Mouse (Mus musculus): ENCODE data around the gene Itga10. TPM values are rescaled to one million over a fixed set of nuclear protein-coding genes. Genes with fewer than 3 reads are reported as not detected.

Gene Itga10
- polyA plus RNA-seq, 1 experiment: 1.2 TPM

- DNase-seq: peak; percentile 90
- Histone ChIP-seq H3K27ac (ENCODE audit: insufficient read depth, low read depth, low read length) (no peak within 1 kb of the TSS), H3K4me3 (ENCODE audit: insufficient read depth, low read depth, low read length) (peak within 1 kb of the TSS; percentile 52), H3K27me3 (replicated peaks; ENCODE audit: control insufficient read depth, insufficient read depth, low read length) (no peaks in the 10 kb centered on the region), H3K4me1 (ENCODE audit: control insufficient read depth, insufficient read depth, low read length) (peaks cover 4% of the 10 kb centered on the region; the same call in 1 of the 2 replicates), H3K36me3 (ENCODE audit: control insufficient read depth, insufficient read depth, low read length) (no peaks in the 10 kb centered on the region)
- 6% methylated on average over 35 of the region's 35 CpGs for WGBS
- no peak for TF ChIP-seq POLR2A (IDR thresholded peaks at IDR 0.05; ENCODE audit: low read depth, low read length)
- TF ChIP-seq CTCF (conservative IDR thresholded peaks at IDR 0.05; ENCODE audit: insufficient read depth, insufficient read length, low read depth, low read length): peak; percentile 31; the same call in 1 of the 2 replicates
Measured at GRCm38 (mm10) chr3:96669727-96670468, 24.5 kb downstream of the Itga10 start, which contains the start of gene Ankrd35. TSS of gene Ankrd35 (plus strand) at chr3:96670131.

- no peaks in the 10 kb centered on the region for H3K36me3 ChIP-seq (ENCODE audit: control insufficient read depth, insufficient read depth, low read length)
- TF ChIP-seq CTCF (conservative IDR thresholded peaks at IDR 0.05; ENCODE audit: insufficient read depth, insufficient read length, low read depth, low read length) (no peak), POLR2A (IDR thresholded peaks at IDR 0.05; ENCODE audit: low read depth, low read length) (no peak)
- H3K4me3 ChIP-seq (ENCODE audit: insufficient read depth, low read depth, low read length): no peak overlapping the region
- no peak for DNase-seq
- peaks cover 4% of the 10 kb centered on the region; the same call in 1 of the 2 replicates for H3K4me1 ChIP-seq (ENCODE audit: control insufficient read depth, insufficient read depth, low read length)
- no peaks in the 10 kb centered on the region for H3K27me3 ChIP-seq (replicated peaks; ENCODE audit: control insufficient read depth, insufficient read depth, low read length)
- H3K27ac ChIP-seq (ENCODE audit: insufficient read depth, low read depth, low read length): no peak overlapping the region
- WGBS: 98% methylated on average over 5 of the region's 5 CpGs
Measured at GRCm38 (mm10) chr3:96671519-96671918, 26.1 kb downstream of the Itga10 start.

GRCm38 (mm10) chr3:96673514-96673913 is 28.1 kb downstream of the Itga10 start:
- Histone ChIP-seq H3K36me3 (ENCODE audit: control insufficient read depth, insufficient read depth, low read length) (no peaks in the 10 kb centered on the region), H3K27me3 (replicated peaks; ENCODE audit: control insufficient read depth, insufficient read depth, low read length) (no peaks in the 10 kb centered on the region), H3K4me1 (ENCODE audit: control insufficient read depth, insufficient read depth, low read length) (no peaks in the 10 kb centered on the region), H3K4me3 (ENCODE audit: insufficient read depth, low read depth, low read length) (no peak overlapping the region), H3K27ac (ENCODE audit: insufficient read depth, low read depth, low read length) (no peak overlapping the region)
- WGBS: 50% methylated on average over 4 of the region's 4 CpGs
- no peak for DNase-seq
- TF ChIP-seq CTCF (conservative IDR thresholded peaks at IDR 0.05; ENCODE audit: insufficient read depth, insufficient read length, low read depth, low read length): no peak
- TF ChIP-seq POLR2A (IDR thresholded peaks at IDR 0.05; ENCODE audit: low read depth, low read length): no peak

- Histone ChIP-seq H3K36me3 (ENCODE audit: control insufficient read depth, insufficient read depth, low read length) (no peaks in the 10 kb centered on the region), H3K4me1 (ENCODE audit: control insufficient read depth, insufficient read depth, low read length) (no peaks in the 10 kb centered on the region), H3K27ac (ENCODE audit: insufficient read depth, low read depth, low read length) (no peak overlapping the region), H3K27me3 (replicated peaks; ENCODE audit: control insufficient read depth, insufficient read depth, low read length) (no peaks in the 10 kb centered on the region), H3K4me3 (ENCODE audit: insufficient read depth, low read depth, low read length) (no peak overlapping the region)
- WGBS: 38% methylated on average over 8 of the region's 8 CpGs
- DNase-seq: no peak
- TF ChIP-seq POLR2A (IDR thresholded peaks at IDR 0.05; ENCODE audit: low read depth, low read length): no peak
- no peak for TF ChIP-seq CTCF (conservative IDR thresholded peaks at IDR 0.05; ENCODE audit: insufficient read depth, insufficient read length, low read depth, low read length)
Measured at GRCm38 (mm10) chr3:96674442-96674841, 29.1 kb downstream of the Itga10 start.

- no peak overlapping the region for H3K27ac ChIP-seq (ENCODE audit: insufficient read depth, low read depth, low read length)
- 74% methylated on average over 3 of the region's 3 CpGs for WGBS
- TF ChIP-seq POLR2A (IDR thresholded peaks at IDR 0.05; ENCODE audit: low read depth, low read length): no peak
- TF ChIP-seq CTCF (conservative IDR thresholded peaks at IDR 0.05; ENCODE audit: insufficient read depth, insufficient read length, low read depth, low read length): no peak
- H3K27me3 ChIP-seq (replicated peaks; ENCODE audit: control insufficient read depth, insufficient read depth, low read length): no peaks in the 10 kb centered on the region
- DNase-seq: no peak
- H3K4me1 ChIP-seq (ENCODE audit: control insufficient read depth, insufficient read depth, low read length): no peaks in the 10 kb centered on the region
- no peak overlapping the region for H3K4me3 ChIP-seq (ENCODE audit: insufficient read depth, low read depth, low read length)
- no peaks in the 10 kb centered on the region for H3K36me3 ChIP-seq (ENCODE audit: control insufficient read depth, insufficient read depth, low read length)
Measured at GRCm38 (mm10) chr3:96675171-96675570, 29.8 kb downstream of the Itga10 start.

GRCm38 (mm10) chr3:96675690-96676089 is 30.3 kb downstream of the Itga10 start:
- no peaks in the 10 kb centered on the region for H3K4me1 ChIP-seq (ENCODE audit: control insufficient read depth, insufficient read depth, low read length)
- no peaks in the 10 kb centered on the region for H3K27me3 ChIP-seq (replicated peaks; ENCODE audit: control insufficient read depth, insufficient read depth, low read length)
- no peaks in the 10 kb centered on the region for H3K36me3 ChIP-seq (ENCODE audit: control insufficient read depth, insufficient read depth, low read length)
- no peak overlapping the region for H3K27ac ChIP-seq (ENCODE audit: insufficient read depth, low read depth, low read length)
- WGBS: 51% methylated on average over 3 of the region's 3 CpGs
- no peak for TF ChIP-seq CTCF (conservative IDR thresholded peaks at IDR 0.05; ENCODE audit: insufficient read depth, insufficient read length, low read depth, low read length)
- TF ChIP-seq POLR2A (IDR thresholded peaks at IDR 0.05; ENCODE audit: low read depth, low read length): no peak
- DNase-seq: no peak
- H3K4me3 ChIP-seq (ENCODE audit: insufficient read depth, low read depth, low read length): no peak overlapping the region

- Histone ChIP-seq H3K4me3 (ENCODE audit: insufficient read depth, low read depth, low read length) (no peak overlapping the region), H3K27me3 (replicated peaks; ENCODE audit: control insufficient read depth, insufficient read depth, low read length) (no peaks in the 10 kb centered on the region; the same call in 1 of the 2 replicates), H3K36me3 (ENCODE audit: control insufficient read depth, insufficient read depth, low read length) (no peaks in the 10 kb centered on the region), H3K4me1 (ENCODE audit: control insufficient read depth, insufficient read depth, low read length) (no peaks in the 10 kb centered on the region), H3K27ac (ENCODE audit: insufficient read depth, low read depth, low read length) (no peak overlapping the region)
- no peak for DNase-seq
- 74% methylated on average over 7 of the region's 7 CpGs for WGBS
- no peak for TF ChIP-seq CTCF (conservative IDR thresholded peaks at IDR 0.05; ENCODE audit: insufficient read depth, insufficient read length, low read depth, low read length)
Measured at GRCm38 (mm10) chr3:96678456-96678855, 33.1 kb downstream of the Itga10 start.
